Mouse (Mus musculus): ENCODE results near the gene Gpt2.
A peak's percentile ranks its signal among the peaks of the same experiment; 100 is the strongest.

DNA sequence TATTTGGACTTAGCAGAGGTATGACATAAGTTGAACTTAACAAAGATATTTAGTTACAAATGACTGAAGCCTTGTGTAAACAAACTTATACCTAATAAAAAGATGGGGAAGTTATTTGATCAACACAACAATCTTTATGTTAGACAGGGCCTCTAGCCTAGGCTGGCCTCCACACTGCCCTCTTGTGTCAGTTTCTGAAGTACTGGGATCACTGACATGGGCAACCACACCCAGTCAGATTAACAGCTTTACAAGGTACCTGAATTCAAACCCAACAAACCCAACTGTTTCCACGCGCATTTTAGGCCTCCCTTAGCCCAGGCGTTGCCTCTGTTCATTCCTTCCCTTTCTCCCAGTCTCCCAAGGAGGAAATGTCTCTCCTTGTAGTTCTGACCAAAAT, 31.0 kb upstream of the Gpt2 start:
- peak; percentile 57 for TF ChIP-seq CTCF (IDR thresholded peaks at IDR 0.05; ENCODE audit: low read depth, low read length)
- no peak for TF ChIP-seq POLR2A (IDR thresholded peaks at IDR 0.05; ENCODE audit: insufficient read depth, low read length)
- no peak for TF ChIP-seq EP300 (IDR thresholded peaks at IDR 0.05; ENCODE audit: insufficient read depth, low read depth, low read length)
